Mouse (Mus musculus): ENCODE data around the gene Pip4k2b.

DNA sequence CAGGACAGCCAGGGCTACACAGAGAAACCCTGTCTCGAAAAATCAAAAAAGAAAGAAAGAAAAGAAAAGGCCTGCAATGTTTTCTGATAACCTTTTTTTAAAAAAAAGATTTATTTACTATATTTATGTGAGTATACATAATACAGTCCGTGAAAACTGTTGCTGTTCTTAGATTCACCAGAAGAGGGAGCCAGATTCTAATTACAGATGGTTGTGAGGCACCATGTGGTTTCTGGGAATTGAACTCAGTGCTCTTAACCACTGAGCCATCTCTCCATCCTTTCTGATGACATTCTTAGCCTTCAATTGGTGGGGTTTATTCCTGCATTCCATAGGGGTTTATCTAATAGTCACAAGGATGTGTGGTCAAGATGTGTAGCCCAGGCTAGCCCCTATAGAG, 48.7 kb upstream of the Pip4k2b start:
- peak; percentile 7; the same call in 1 of the 2 replicates for TF ChIP-seq CTCF (IDR thresholded peaks at IDR 0.05; ENCODE audit: extremely low read depth, insufficient read depth, insufficient read length, insufficient replicate concordance)
- TF ChIP-seq POLR2A (IDR thresholded peaks at IDR 0.05; ENCODE audit: low read depth, low read length) = no peak
